Mouse (Mus musculus): Measurements from ENCODE around the gene Tagln3. TPM values are rescaled to one million over a fixed set of nuclear protein-coding genes. Genes with fewer than 3 reads are reported as not detected.
A peak's percentile ranks its signal among the peaks of the same experiment; 100 is the strongest.

Gene Tagln3
- polyA plus RNA-seq, 1 experiment from 2014 or later = 26.0 TPM

DNA sequence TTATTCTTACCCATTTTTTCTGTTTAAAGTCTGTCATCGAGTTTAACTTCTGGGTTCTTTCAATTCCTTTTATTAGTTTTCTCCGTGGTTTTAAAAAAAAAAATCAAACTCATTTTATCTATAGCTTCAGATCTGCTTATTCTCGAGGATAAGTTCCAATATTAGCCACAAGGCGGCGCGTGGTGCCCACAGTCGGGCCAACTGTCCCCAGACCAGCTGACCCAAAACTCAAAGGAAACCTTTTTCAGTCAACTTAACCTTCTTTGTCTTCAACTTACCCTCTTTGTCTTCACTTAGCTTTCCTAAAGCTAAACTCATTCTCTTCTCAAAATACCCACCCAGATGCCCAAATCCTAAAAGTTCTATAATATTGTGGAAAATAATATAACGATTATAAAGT is 39.6 kb downstream of the Tagln3 start:
- WGBS = 13% methylated on average over 8 of the region's 8 CpGs
- H3K27ac ChIP-seq (replicated peaks; ENCODE audit: low read depth, low read length) = no peak overlapping the region
- H3K27me3 ChIP-seq (replicated peaks; ENCODE audit: control insufficient read depth, insufficient read depth, low read length) = no peaks in the 10 kb centered on the region
- ATAC-seq (ENCODE audit: low read depth) = no peak
- H3K4me1 ChIP-seq (ENCODE audit: control insufficient read depth, insufficient read depth, low read length) = no peaks in the 10 kb centered on the region
- H3K36me3 ChIP-seq (ENCODE audit: control insufficient read depth, insufficient read depth, low read length) = no peaks in the 10 kb centered on the region
- H3K4me3 ChIP-seq (ENCODE audit: low read depth, low read length) = no peak overlapping the region
- H3K9ac ChIP-seq (ENCODE audit: low read depth, low read length) = no peak overlapping the region
- DNase-seq (ENCODE audit: low spot score) = peak; percentile 54
- no peaks in the 10 kb centered on the region for H3K9me3 ChIP-seq (ENCODE audit: control insufficient read depth, low read length)
- no peak overlapping the region for H3K4me2 ChIP-seq (ENCODE audit: low read depth, low read length)

- Histone ChIP-seq H3K27ac (replicated peaks; ENCODE audit: low read depth, low read length) (no peak overlapping the region), H3K27me3 (replicated peaks; ENCODE audit: control insufficient read depth, insufficient read depth, low read length) (no peaks in the 10 kb centered on the region), H3K4me3 (ENCODE audit: low read depth, low read length) (no peak overlapping the region), H3K4me2 (ENCODE audit: low read depth, low read length) (no peak overlapping the region), H3K36me3 (ENCODE audit: control insufficient read depth, insufficient read depth, low read length) (no peaks in the 10 kb centered on the region), H3K9ac (ENCODE audit: low read depth, low read length) (no peak overlapping the region), H3K4me1 (ENCODE audit: control insufficient read depth, insufficient read depth, low read length) (no peaks in the 10 kb centered on the region), H3K9me3 (ENCODE audit: control insufficient read depth, low read length) (no peaks in the 10 kb centered on the region)
- WGBS = 24% methylated on average over 1 of the region's 1 CpGs
- no peak for ATAC-seq (ENCODE audit: low read depth)
- DNase-seq (ENCODE audit: low spot score) = peak; percentile 35
Measured at GRCm38 (mm10) chr16:45676462-45676861, 47.9 kb downstream of the Tagln3 start.

GRCm38 (mm10) chr16:45670005-45670404 is 54.4 kb downstream of the Tagln3 start:
- WGBS = 56% methylated on average over 4 of the region's 4 CpGs
- DNase-seq (ENCODE audit: low spot score) = no peak
- Histone ChIP-seq H3K4me3 (ENCODE audit: low read depth, low read length) (no peak overlapping the region), H3K27ac (replicated peaks; ENCODE audit: low read depth, low read length) (no peak overlapping the region), H3K9me3 (ENCODE audit: control insufficient read depth, low read length) (no peaks in the 10 kb centered on the region), H3K9ac (ENCODE audit: low read depth, low read length) (no peak overlapping the region), H3K27me3 (replicated peaks; ENCODE audit: control insufficient read depth, insufficient read depth, low read length) (no peaks in the 10 kb centered on the region), H3K4me1 (ENCODE audit: control insufficient read depth, insufficient read depth, low read length) (no peaks in the 10 kb centered on the region), H3K4me2 (ENCODE audit: low read depth, low read length) (no peak overlapping the region), H3K36me3 (ENCODE audit: control insufficient read depth, insufficient read depth, low read length) (no peaks in the 10 kb centered on the region)
- ATAC-seq (ENCODE audit: low read depth) = no peak

DNA sequence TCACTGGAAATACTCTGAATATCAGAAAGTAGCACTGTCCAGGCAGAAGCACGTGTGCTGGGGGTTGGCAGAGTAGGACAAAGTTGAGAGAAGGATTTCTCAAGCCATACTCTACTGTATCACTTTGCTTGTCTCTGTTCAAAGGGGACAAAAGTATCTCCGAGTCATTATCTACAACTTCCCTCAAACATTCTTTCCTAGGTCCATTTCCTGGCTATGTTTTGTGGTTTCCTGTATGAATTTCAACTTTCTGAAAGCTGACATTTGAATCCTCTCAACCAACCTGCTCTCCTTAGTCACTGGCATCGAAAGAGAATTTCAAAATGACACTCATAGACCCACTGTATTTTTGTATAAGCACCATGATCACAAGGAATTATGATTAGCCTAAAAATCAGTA is 56.2 kb downstream of the Tagln3 start:
- DNase-seq (ENCODE audit: low spot score) (no peak), ATAC-seq (ENCODE audit: low read depth) (no peak)
- no peaks in the 10 kb centered on the region for H3K9me3 ChIP-seq (ENCODE audit: control insufficient read depth, low read length)
- no peak overlapping the region for H3K27ac ChIP-seq (replicated peaks; ENCODE audit: low read depth, low read length)
- no peaks in the 10 kb centered on the region for H3K27me3 ChIP-seq (replicated peaks; ENCODE audit: control insufficient read depth, insufficient read depth, low read length)
- WGBS = 64% methylated on average over 3 of the region's 3 CpGs
- no peak overlapping the region for H3K4me3 ChIP-seq (ENCODE audit: low read depth, low read length)
- no peaks in the 10 kb centered on the region for H3K36me3 ChIP-seq (ENCODE audit: control insufficient read depth, insufficient read depth, low read length)
- no peaks in the 10 kb centered on the region for H3K4me1 ChIP-seq (ENCODE audit: control insufficient read depth, insufficient read depth, low read length)
- H3K9ac ChIP-seq (ENCODE audit: low read depth, low read length) = no peak overlapping the region
- no peak overlapping the region for H3K4me2 ChIP-seq (ENCODE audit: low read depth, low read length)

GRCm38 (mm10) chr16:45666136-45666535 is 58.3 kb downstream of the Tagln3 start:
- no peak overlapping the region for H3K27ac ChIP-seq (replicated peaks; ENCODE audit: low read depth, low read length)
- H3K9ac ChIP-seq (ENCODE audit: low read depth, low read length) = no peak overlapping the region
- H3K4me2 ChIP-seq (ENCODE audit: low read depth, low read length) = no peak overlapping the region
- no peaks in the 10 kb centered on the region for H3K4me1 ChIP-seq (ENCODE audit: control insufficient read depth, insufficient read depth, low read length)
- H3K27me3 ChIP-seq (replicated peaks; ENCODE audit: control insufficient read depth, insufficient read depth, low read length) = no peaks in the 10 kb centered on the region
- no peak for DNase-seq (ENCODE audit: low spot score)
- H3K36me3 ChIP-seq (ENCODE audit: control insufficient read depth, insufficient read depth, low read length) = no peaks in the 10 kb centered on the region
- 74% methylated on average over 2 of the region's 2 CpGs for WGBS
- H3K4me3 ChIP-seq (ENCODE audit: low read depth, low read length) = no peak overlapping the region
- ATAC-seq (ENCODE audit: low read depth) = no peak
- no peaks in the 10 kb centered on the region for H3K9me3 ChIP-seq (ENCODE audit: control insufficient read depth, low read length)

- no peaks in the 10 kb centered on the region for H3K27me3 ChIP-seq (replicated peaks; ENCODE audit: control insufficient read depth, insufficient read depth, low read length)
- no peak overlapping the region for H3K27ac ChIP-seq (replicated peaks; ENCODE audit: low read depth, low read length)
- ATAC-seq (ENCODE audit: low read depth) = no peak
Measured at GRCm38 (mm10) chr16:45662381-45662780, 62.0 kb downstream of the Tagln3 start.

More at GRCm38 (mm10) chr16:45662381-45662780, 62.0 kb downstream of the Tagln3 start:
- H3K9me3 ChIP-seq (ENCODE audit: control insufficient read depth, low read length) = no peaks in the 10 kb centered on the region
- H3K4me1 ChIP-seq (ENCODE audit: control insufficient read depth, insufficient read depth, low read length) = no peaks in the 10 kb centered on the region
- no peak overlapping the region for H3K4me2 ChIP-seq (ENCODE audit: low read depth, low read length)
- H3K36me3 ChIP-seq (ENCODE audit: control insufficient read depth, insufficient read depth, low read length) = no peaks in the 10 kb centered on the region
- no peak overlapping the region for H3K4me3 ChIP-seq (ENCODE audit: low read depth, low read length)
- DNase-seq (ENCODE audit: low spot score) = no peak
- H3K9ac ChIP-seq (ENCODE audit: low read depth, low read length) = no peak overlapping the region

Other genes starting within 250 kb of the Tagln3 start
- not detected in 2 replicates for gene Gm609, start 231.6 kb downstream of the Tagln3 start, polyA plus RNA-seq (2014; fragmentation: Nextera tagmentation; extraction: Ambion mirVana)
- not detected in 2 replicates for gene Gm17783, start 192.6 kb downstream of the Tagln3 start, polyA plus RNA-seq (2014; fragmentation: Nextera tagmentation; extraction: Ambion mirVana)
- gene Slc9c1, start 189.3 kb downstream of the Tagln3 start, polyA plus RNA-seq (2014; fragmentation: Nextera tagmentation; extraction: Ambion mirVana) = not detected in 2 replicates
- 0.69 and 1.5 TPM in 2 replicates for gene Gcsam, start 114.2 kb downstream of the Tagln3 start, polyA plus RNA-seq (2014; fragmentation: Nextera tagmentation; extraction: Ambion mirVana)
- 0.34 TPM in 1 of 2 replicates, not detected in the other for gene BC016579, start 70.5 kb downstream of the Tagln3 start, polyA plus RNA-seq (2014; fragmentation: Nextera tagmentation; extraction: Ambion mirVana)
- not detected in 2 replicates for gene Tmprss7, start 30.9 kb downstream of the Tagln3 start, polyA plus RNA-seq (2014; fragmentation: Nextera tagmentation; extraction: Ambion mirVana)
- gene Abhd10, start 18.3 kb upstream of the Tagln3 start, polyA plus RNA-seq (2014; fragmentation: Nextera tagmentation; extraction: Ambion mirVana) = 27.4 and 34.6 TPM in 2 replicates
- 40.2 and 47.9 TPM in 2 replicates for gene Phldb2, start 229.0 kb upstream of the Tagln3 start, polyA plus RNA-seq (2014; fragmentation: Nextera tagmentation; extraction: Ambion mirVana)

Data from embryonic facial prominence, embryonic 14.5 days (tissue).